Mouse (Mus musculus): ENCODE data around the gene Rnf144a. TPM values are rescaled to one million over a fixed set of nuclear protein-coding genes. Genes with fewer than 3 reads are reported as not detected.

The Rnf144a gene
- polyA plus RNA-seq, 1 experiment, result 18.8 TPM

- H3K4me3 ChIP-seq (ENCODE audit: insufficient read depth, low read length), result no peak overlapping the region
- no peak overlapping the region for H3K27ac ChIP-seq (ENCODE audit: insufficient read depth, low read length)
- TF ChIP-seq CTCF (IDR thresholded peaks at IDR 0.05; ENCODE audit: borderline replicate concordance, insufficient read depth, low read length) (no peak), POLR2A (IDR thresholded peaks at IDR 0.05; ENCODE audit: low read depth, low read length) (no peak)
- peaks cover 8% of the 10 kb centered on the region for H3K4me1 ChIP-seq (ENCODE audit: control insufficient read depth, insufficient read depth, low read length)
Measured at GRCm38 (mm10) chr12:26339886-26340285, 75.2 kb downstream of the Rnf144a start.

- H3K4me1 ChIP-seq (ENCODE audit: control insufficient read depth, insufficient read depth, low read length), result peaks cover 8% of the 10 kb centered on the region
- no peak overlapping the region for H3K4me3 ChIP-seq (ENCODE audit: insufficient read depth, low read length)
- no peak overlapping the region for H3K27ac ChIP-seq (ENCODE audit: insufficient read depth, low read length)
- TF ChIP-seq POLR2A (IDR thresholded peaks at IDR 0.05; ENCODE audit: low read depth, low read length) (no peak), CTCF (IDR thresholded peaks at IDR 0.05; ENCODE audit: borderline replicate concordance, insufficient read depth, low read length) (no peak)
Measured at GRCm38 (mm10) chr12:26339181-26339580, 75.9 kb downstream of the Rnf144a start.

- H3K4me1 ChIP-seq (ENCODE audit: control insufficient read depth, insufficient read depth, low read length), result peaks cover 7% of the 10 kb centered on the region
- no peak overlapping the region for H3K27ac ChIP-seq (ENCODE audit: insufficient read depth, low read length)
- no peak for TF ChIP-seq CTCF (IDR thresholded peaks at IDR 0.05; ENCODE audit: borderline replicate concordance, insufficient read depth, low read length)
- no peak for TF ChIP-seq POLR2A (IDR thresholded peaks at IDR 0.05; ENCODE audit: low read depth, low read length)
- no peak overlapping the region for H3K4me3 ChIP-seq (ENCODE audit: insufficient read depth, low read length)
Measured at GRCm38 (mm10) chr12:26333678-26334077, 81.4 kb downstream of the Rnf144a start.

GRCm38 (mm10) chr12:26331048-26331447, 84.0 kb downstream of the Rnf144a start:
- TF ChIP-seq POLR2A (IDR thresholded peaks at IDR 0.05; ENCODE audit: low read depth, low read length), result no peak
- TF ChIP-seq CTCF (IDR thresholded peaks at IDR 0.05; ENCODE audit: borderline replicate concordance, insufficient read depth, low read length), result no peak
- Histone ChIP-seq H3K4me3 (ENCODE audit: insufficient read depth, low read length) (no peak overlapping the region), H3K4me1 (ENCODE audit: control insufficient read depth, insufficient read depth, low read length) (peaks cover 7% of the 10 kb centered on the region), H3K27ac (ENCODE audit: insufficient read depth, low read length) (no peak overlapping the region; the same call in 1 of the 2 replicates)

- no peak overlapping the region for H3K4me3 ChIP-seq (ENCODE audit: insufficient read depth, low read length)
- peak overlapping the region; percentile 42 for H3K27ac ChIP-seq (ENCODE audit: insufficient read depth, low read length)
- H3K4me1 ChIP-seq (ENCODE audit: control insufficient read depth, insufficient read depth, low read length), result peaks cover 7% of the 10 kb centered on the region
- TF ChIP-seq POLR2A (IDR thresholded peaks at IDR 0.05; ENCODE audit: low read depth, low read length), result no peak
- TF ChIP-seq CTCF (IDR thresholded peaks at IDR 0.05; ENCODE audit: borderline replicate concordance, insufficient read depth, low read length), result no peak
Measured at GRCm38 (mm10) chr12:26329756-26330155, 85.3 kb downstream of the Rnf144a start.

- no peak overlapping the region for H3K4me3 ChIP-seq (ENCODE audit: insufficient read depth, low read length)
- peaks cover 7% of the 10 kb centered on the region for H3K4me1 ChIP-seq (ENCODE audit: control insufficient read depth, insufficient read depth, low read length)
- TF ChIP-seq CTCF (IDR thresholded peaks at IDR 0.05; ENCODE audit: borderline replicate concordance, insufficient read depth, low read length), result no peak
- no peak for TF ChIP-seq POLR2A (IDR thresholded peaks at IDR 0.05; ENCODE audit: low read depth, low read length)
- H3K27ac ChIP-seq (ENCODE audit: insufficient read depth, low read length), result peak overlapping the region; percentile 42
Measured at GRCm38 (mm10) chr12:26329031-26329675, 85.9 kb downstream of the Rnf144a start.

GRCm38 (mm10) chr12:26323783-26324364, 91.2 kb downstream of the Rnf144a start:
- TF ChIP-seq POLR2A (IDR thresholded peaks at IDR 0.05; ENCODE audit: low read depth, low read length), result no peak
- no peak for TF ChIP-seq CTCF (IDR thresholded peaks at IDR 0.05; ENCODE audit: borderline replicate concordance, insufficient read depth, low read length)
- Histone ChIP-seq H3K4me3 (ENCODE audit: insufficient read depth, low read length) (no peak overlapping the region), H3K27ac (ENCODE audit: insufficient read depth, low read length) (no peak overlapping the region), H3K4me1 (ENCODE audit: control insufficient read depth, insufficient read depth, low read length) (no peaks in the 10 kb centered on the region)

GRCm38 (mm10) chr12:26316261-26316660, 98.8 kb downstream of the Rnf144a start:
- no peak overlapping the region for H3K27ac ChIP-seq (ENCODE audit: insufficient read depth, low read length)
- no peaks in the 10 kb centered on the region for H3K4me1 ChIP-seq (ENCODE audit: control insufficient read depth, insufficient read depth, low read length)
- no peak for TF ChIP-seq CTCF (IDR thresholded peaks at IDR 0.05; ENCODE audit: borderline replicate concordance, insufficient read depth, low read length)
- no peak for TF ChIP-seq POLR2A (IDR thresholded peaks at IDR 0.05; ENCODE audit: low read depth, low read length)
- H3K4me3 ChIP-seq (ENCODE audit: insufficient read depth, low read length), result no peak overlapping the region

GRCm38 (mm10) chr12:26314959-26315358, 100.1 kb downstream of the Rnf144a start:
- Histone ChIP-seq H3K4me3 (ENCODE audit: insufficient read depth, low read length) (no peak overlapping the region), H3K27ac (ENCODE audit: insufficient read depth, low read length) (no peak overlapping the region), H3K4me1 (ENCODE audit: control insufficient read depth, insufficient read depth, low read length) (no peaks in the 10 kb centered on the region)
- TF ChIP-seq CTCF (IDR thresholded peaks at IDR 0.05; ENCODE audit: borderline replicate concordance, insufficient read depth, low read length) (peak; percentile 72), POLR2A (IDR thresholded peaks at IDR 0.05; ENCODE audit: low read depth, low read length) (no peak)

- H3K4me3 ChIP-seq (ENCODE audit: insufficient read depth, low read length), result no peak overlapping the region
- H3K27ac ChIP-seq (ENCODE audit: insufficient read depth, low read length), result no peak overlapping the region
- TF ChIP-seq POLR2A (IDR thresholded peaks at IDR 0.05; ENCODE audit: low read depth, low read length), result no peak
- TF ChIP-seq CTCF (IDR thresholded peaks at IDR 0.05; ENCODE audit: borderline replicate concordance, insufficient read depth, low read length), result no peak
- no peaks in the 10 kb centered on the region for H3K4me1 ChIP-seq (ENCODE audit: control insufficient read depth, insufficient read depth, low read length)
Measured at GRCm38 (mm10) chr12:26311548-26311947, 103.5 kb downstream of the Rnf144a start.

Data from embryonic fibroblast, embryonic 13.5 days (primary cell).